Mouse (Mus musculus): Measurements from ENCODE around the gene Dthd1. TPM values are rescaled to one million over a fixed set of nuclear protein-coding genes. Genes with fewer than 3 reads are reported as not detected.

Dthd1 gene
- polyA plus RNA-seq, 2 experiments = not detected

- no peak for DNase-seq (ENCODE audit: low spot score)
- Histone ChIP-seq H3K27me3 (ENCODE audit: control insufficient read depth, insufficient read depth, low read length) (no peaks in the 10 kb centered on the region), H3K36me3 (ENCODE audit: control insufficient read depth, insufficient read depth, low read length) (no peaks in the 10 kb centered on the region), H3K27ac (replicated peaks; ENCODE audit: low read depth, low read length) (no peak overlapping the region), H3K9ac (ENCODE audit: low read depth, low read length, severe bottlenecking) (no peak overlapping the region), H3K9me3 (ENCODE audit: control insufficient read depth, low read length) (no peaks in the 10 kb centered on the region), H3K4me3 (replicated peaks; ENCODE audit: low read length) (no peak overlapping the region), H3K4me2 (replicated peaks; ENCODE audit: low read depth, low read length, severe bottlenecking) (no peak overlapping the region), H3K4me1 (ENCODE audit: control insufficient read depth, insufficient read depth, low read length) (no peaks in the 10 kb centered on the region)
- no peak for ATAC-seq (ENCODE audit: low FRiP score, low read depth)
- WGBS = 85% methylated on average over 1 of the region's 1 CpGs
- TF ChIP-seq POLR2A (IDR thresholded peaks at IDR 0.05; ENCODE audit: borderline replicate concordance, extremely low read depth, insufficient read depth, insufficient read length) = no peak
Measured at GRCm38 (mm10) chr5:62815741-62816140, 2.1 kb downstream of the Dthd1 start.

DNA sequence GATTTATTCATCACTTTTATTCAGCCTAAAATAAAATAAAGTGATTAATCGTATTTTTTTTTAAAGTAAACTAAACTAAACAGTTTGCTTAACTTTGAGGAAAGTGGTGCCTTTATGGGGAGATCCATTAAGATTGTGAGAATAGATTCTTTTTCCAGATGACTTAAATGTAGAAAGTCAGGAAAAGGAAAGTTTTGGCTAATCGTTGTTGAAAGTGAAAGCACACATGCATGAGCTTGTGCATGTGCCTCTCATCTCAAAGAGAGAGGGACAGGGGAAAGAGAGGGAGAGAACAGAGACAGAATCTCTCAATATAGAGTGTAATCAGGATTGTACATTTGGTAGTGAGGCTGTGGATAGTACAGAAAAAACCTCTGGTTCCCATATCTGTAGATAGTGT, 5.9 kb downstream of the Dthd1 start:
- Histone ChIP-seq H3K27me3 (ENCODE audit: control insufficient read depth, insufficient read depth, low read length) (no peaks in the 10 kb centered on the region), H3K4me1 (ENCODE audit: control insufficient read depth, insufficient read depth, low read length) (no peaks in the 10 kb centered on the region), H3K36me3 (ENCODE audit: control insufficient read depth, insufficient read depth, low read length) (no peaks in the 10 kb centered on the region), H3K27ac (replicated peaks; ENCODE audit: low read depth, low read length) (no peak overlapping the region), H3K9ac (ENCODE audit: low read depth, low read length, severe bottlenecking) (no peak overlapping the region), H3K9me3 (ENCODE audit: control insufficient read depth, low read length) (no peaks in the 10 kb centered on the region), H3K4me2 (replicated peaks; ENCODE audit: low read depth, low read length, severe bottlenecking) (no peak overlapping the region), H3K4me3 (replicated peaks; ENCODE audit: low read length) (no peak overlapping the region)
- no peak for TF ChIP-seq POLR2A (IDR thresholded peaks at IDR 0.05; ENCODE audit: borderline replicate concordance, extremely low read depth, insufficient read depth, insufficient read length)
- no peak for DNase-seq (ENCODE audit: low spot score)
- WGBS = 76% methylated on average over 2 of the region's 2 CpGs
- no peak for ATAC-seq (ENCODE audit: low FRiP score, low read depth)

DNA sequence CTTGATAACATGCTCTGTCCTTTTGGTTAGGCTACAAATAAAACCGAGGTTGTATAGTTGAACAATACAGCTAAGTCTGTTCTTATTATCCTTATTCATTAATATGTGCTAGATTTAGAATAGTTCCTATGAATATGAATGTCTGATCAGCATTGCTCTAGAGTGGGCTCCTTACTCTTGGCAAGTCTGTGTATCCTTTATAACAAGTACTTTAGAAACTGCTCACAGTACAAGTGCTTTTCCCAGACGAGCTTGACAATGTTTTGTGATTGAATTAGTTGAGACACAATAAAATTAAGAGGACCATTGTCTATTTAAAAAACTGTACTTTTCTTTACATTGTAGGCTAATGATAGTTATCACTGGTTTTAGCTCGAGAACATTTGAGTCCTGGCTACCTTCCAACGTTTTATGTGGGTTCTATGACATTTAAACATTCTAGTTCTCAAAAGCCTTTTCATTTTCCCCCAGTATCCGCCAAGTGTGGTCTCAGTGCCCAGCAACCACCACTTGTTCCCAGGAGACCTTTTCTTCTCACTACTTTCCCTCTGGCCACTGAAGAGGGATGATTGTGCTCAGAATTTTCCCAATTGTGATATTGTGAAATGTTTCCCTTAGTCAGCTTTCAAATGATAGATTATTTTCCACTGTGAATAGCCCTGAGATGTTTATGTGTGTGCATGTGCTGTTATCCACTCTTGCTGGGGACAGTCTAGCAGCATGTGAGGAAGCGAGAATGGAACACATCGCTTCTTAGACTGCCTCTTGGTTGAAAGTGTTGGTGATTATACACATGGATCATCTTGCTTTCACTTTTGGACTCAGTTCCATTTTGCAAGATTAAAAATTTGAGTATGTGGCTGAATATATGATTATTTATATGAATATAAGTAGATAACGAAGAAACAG, 7.0 kb downstream of the Dthd1 start:
- Histone ChIP-seq H3K4me2 (replicated peaks; ENCODE audit: low read depth, low read length, severe bottlenecking) (no peak overlapping the region), H3K4me3 (replicated peaks; ENCODE audit: low read length) (no peak overlapping the region), H3K27me3 (ENCODE audit: control insufficient read depth, insufficient read depth, low read length) (no peaks in the 10 kb centered on the region), H3K9me3 (ENCODE audit: control insufficient read depth, low read length) (no peaks in the 10 kb centered on the region), H3K36me3 (ENCODE audit: control insufficient read depth, insufficient read depth, low read length) (no peaks in the 10 kb centered on the region), H3K4me1 (ENCODE audit: control insufficient read depth, insufficient read depth, low read length) (no peaks in the 10 kb centered on the region), H3K9ac (ENCODE audit: low read depth, low read length, severe bottlenecking) (no peak overlapping the region), H3K27ac (replicated peaks; ENCODE audit: low read depth, low read length) (no peak overlapping the region)
- no peak for ATAC-seq (ENCODE audit: low FRiP score, low read depth)
- DNase-seq (ENCODE audit: low spot score) = no peak
- TF ChIP-seq POLR2A (IDR thresholded peaks at IDR 0.05; ENCODE audit: borderline replicate concordance, extremely low read depth, insufficient read depth, insufficient read length) = no peak
- WGBS = 72% methylated on average over 8 of the region's 8 CpGs

DNA sequence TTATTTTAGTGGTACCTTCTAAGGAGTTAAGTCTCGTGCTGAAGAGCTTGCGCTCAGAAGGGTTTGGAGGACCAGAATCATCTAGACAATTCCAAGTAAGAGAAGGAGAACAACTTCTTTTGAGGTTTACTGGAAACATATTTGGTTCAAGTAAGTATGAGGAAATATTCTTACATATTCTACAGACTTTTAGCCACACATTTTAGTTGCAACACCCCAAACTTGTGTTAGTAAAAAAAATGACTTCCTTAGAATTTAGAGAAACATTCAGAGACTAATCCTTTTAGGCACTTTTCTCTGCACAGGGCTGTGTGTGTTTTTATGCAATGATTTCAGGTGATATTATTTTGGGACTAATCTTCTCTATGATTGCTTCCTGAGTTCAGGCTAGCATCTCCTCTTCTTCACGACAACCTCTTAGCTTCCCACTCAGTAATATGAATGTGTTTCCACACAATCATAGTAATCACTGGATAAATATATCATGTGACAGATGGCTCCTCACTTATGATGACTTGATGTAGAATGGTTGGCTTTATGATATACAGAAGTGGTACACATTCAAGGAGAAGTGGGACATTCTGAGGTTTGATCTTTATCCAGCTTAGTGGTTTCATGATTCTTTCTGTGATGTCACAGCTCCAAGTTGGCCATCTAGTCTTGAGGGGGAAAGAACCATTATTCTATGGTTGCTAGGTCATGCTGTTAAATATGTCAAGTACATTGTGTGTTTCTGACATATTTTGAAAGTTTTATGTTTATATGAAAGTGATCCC, 29.5 kb downstream of the Dthd1 start:
- no peak overlapping the region for H3K27ac ChIP-seq (replicated peaks; ENCODE audit: low read depth, low read length)
- H3K36me3 ChIP-seq (ENCODE audit: control insufficient read depth, insufficient read depth, low read length) = no peaks in the 10 kb centered on the region
- no peaks in the 10 kb centered on the region for H3K4me1 ChIP-seq (ENCODE audit: control insufficient read depth, insufficient read depth, low read length)
- H3K27me3 ChIP-seq (ENCODE audit: control insufficient read depth, insufficient read depth, low read length) = no peaks in the 10 kb centered on the region
- no peak overlapping the region for H3K9ac ChIP-seq (ENCODE audit: low read depth, low read length, severe bottlenecking)
- no peak for DNase-seq (ENCODE audit: low spot score)
- H3K4me2 ChIP-seq (replicated peaks; ENCODE audit: low read depth, low read length, severe bottlenecking) = no peak overlapping the region
- H3K9me3 ChIP-seq (ENCODE audit: control insufficient read depth, low read length) = no peaks in the 10 kb centered on the region
- 92% methylated on average over 3 of the region's 3 CpGs for WGBS
- no peak for TF ChIP-seq POLR2A (IDR thresholded peaks at IDR 0.05; ENCODE audit: borderline replicate concordance, extremely low read depth, insufficient read depth, insufficient read length)
- no peak for ATAC-seq (ENCODE audit: low FRiP score, low read depth)
- H3K4me3 ChIP-seq (replicated peaks; ENCODE audit: low read length) = no peak overlapping the region

DNA sequence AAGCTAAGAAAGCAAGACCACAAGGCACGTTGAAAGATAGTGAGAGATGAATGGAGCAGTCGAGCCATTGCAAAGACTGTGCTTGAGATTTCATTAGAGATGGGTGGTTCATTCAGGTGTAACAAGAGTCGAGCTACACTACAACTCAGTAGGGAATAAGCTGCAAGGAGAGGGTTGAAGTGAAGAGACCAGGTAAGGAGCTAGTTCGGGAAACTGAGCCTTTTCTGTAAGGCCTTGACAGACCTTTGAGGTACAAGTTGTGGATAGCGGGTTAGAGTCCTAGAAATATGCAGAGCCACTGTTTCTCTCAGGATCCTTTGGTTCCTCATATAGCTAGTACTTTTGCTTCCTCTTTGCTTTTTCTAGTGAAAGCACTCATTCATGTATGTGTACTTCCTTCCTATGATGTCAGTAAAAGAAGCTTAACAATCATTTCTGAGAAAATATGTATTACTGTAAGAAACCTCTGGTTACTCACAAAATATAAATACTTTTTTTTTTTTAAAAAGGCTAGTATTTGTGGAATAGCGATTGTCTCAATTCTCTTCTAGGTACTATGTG, 33.0 kb downstream of the Dthd1 start:
- H3K27ac ChIP-seq (replicated peaks; ENCODE audit: low read depth, low read length) = no peak overlapping the region
- H3K36me3 ChIP-seq (ENCODE audit: control insufficient read depth, insufficient read depth, low read length) = no peaks in the 10 kb centered on the region
- no peaks in the 10 kb centered on the region for H3K9me3 ChIP-seq (ENCODE audit: control insufficient read depth, low read length)
- no peak overlapping the region for H3K4me3 ChIP-seq (replicated peaks; ENCODE audit: low read length)
- no peaks in the 10 kb centered on the region for H3K4me1 ChIP-seq (ENCODE audit: control insufficient read depth, insufficient read depth, low read length)
- no peak for DNase-seq (ENCODE audit: low spot score)
- no peak for TF ChIP-seq POLR2A (IDR thresholded peaks at IDR 0.05; ENCODE audit: borderline replicate concordance, extremely low read depth, insufficient read depth, insufficient read length)
- 81% methylated on average over 6 of the region's 6 CpGs for WGBS
- ATAC-seq (ENCODE audit: low FRiP score, low read depth) = no peak
- H3K4me2 ChIP-seq (replicated peaks; ENCODE audit: low read depth, low read length, severe bottlenecking) = no peak overlapping the region
- no peak overlapping the region for H3K9ac ChIP-seq (ENCODE audit: low read depth, low read length, severe bottlenecking)
- H3K27me3 ChIP-seq (ENCODE audit: control insufficient read depth, insufficient read depth, low read length) = no peaks in the 10 kb centered on the region
